Mouse (Mus musculus) heart, embryonic 16.5 days (tissue): ENCODE measurements around the gene Bmper. TPM values are rescaled to one million over a fixed set of nuclear protein-coding genes. Genes with fewer than 3 reads are reported as not detected.
A peak's percentile ranks its signal among the peaks of the same experiment; 100 is the strongest.

Source experiments
- ATAC-seq: fragments of 200-750 bp; cut with Nextera tagmentation; replicated peaks from 2 replicates; pipeline ENCODE4 v1.8.0; 2017; ENCODE audit warnings: moderate number of reproducible peaks; ENCODE audit not compliant: insufficient read depth, low FRiP score; ENCODE audit errors: extremely low read depth
- H3K27ac ChIP-seq: fragments of 300-500 bp; sonication (generic); 2 replicates; pipeline ENCODE4 v1.5.1; 2014; ENCODE audit warnings: mild to moderate bottlenecking, low read length, control low read depth, moderate library complexity
- H3K27me3 ChIP-seq: fragments of 300-500 bp; sonication (generic); 2 replicates; pipeline ENCODE4 v1.6.1; 2014; ENCODE audit warnings: low read length, mixed read lengths; ENCODE audit not compliant: control insufficient read depth, insufficient read depth
- H3K36me3 ChIP-seq: fragments of 300-500 bp; sonication (generic); 2 replicates; pipeline ENCODE4 v1.6.1; 2014; ENCODE audit not compliant: control insufficient read depth, insufficient read depth
- H3K4me1 ChIP-seq: fragments of 300-500 bp; sonication (generic); 2 replicates; pipeline ENCODE4 v1.6.1; 2014; ENCODE audit warnings: low read length, mixed read lengths; ENCODE audit not compliant: control insufficient read depth, insufficient read depth
- H3K4me2 ChIP-seq: fragments of 300-500 bp; sonication (generic); 2 replicates; pipeline ENCODE4 v1.6.1; 2014; ENCODE audit warnings: low read depth, mild to moderate bottlenecking, control low read depth, low read length
- H3K4me3 ChIP-seq: fragments of 300-500 bp; sonication (generic); 2 replicates; pipeline ENCODE4 v1.5.1; 2014; ENCODE audit warnings: mild to moderate bottlenecking, control low read depth, low read length
- H3K9ac ChIP-seq: fragments of 300-500 bp; sonication (generic); 2 replicates; pipeline ENCODE4 v1.6.1; 2014; ENCODE audit warnings: low read length, control low read depth
- H3K9me3 ChIP-seq: fragments of 300-500 bp; sonication (generic); replicated peaks from 2 replicates; pipeline ENCODE4 v1.6.1; 2016; ENCODE audit warnings: low read length; ENCODE audit not compliant: control insufficient read depth
- WGBS: fragments of 180-500 bp; shearing (Covaris S2); extraction: QIAGEN DNeasy Blood & Tissue Kit; methylation state at CpG from one replicate; pipeline ENCODE4 v1.1.7; 2014; 5-methylcytosine and 5-hydroxymethylcytosine counted together
- polyA plus RNA-seq: library from polyadenylated mRNA; unstranded; fragments of >200 nt; fragmentation: Nextera tagmentation; extraction: Ambion mirVana; gene quantifications from 2 replicates; pipeline ENCODE4 v1.2.1, GENCODE M21; 2015

The Bmper gene
- polyA plus RNA-seq, 1 experiment from 2014 or later = 6.0 TPM

DNA sequence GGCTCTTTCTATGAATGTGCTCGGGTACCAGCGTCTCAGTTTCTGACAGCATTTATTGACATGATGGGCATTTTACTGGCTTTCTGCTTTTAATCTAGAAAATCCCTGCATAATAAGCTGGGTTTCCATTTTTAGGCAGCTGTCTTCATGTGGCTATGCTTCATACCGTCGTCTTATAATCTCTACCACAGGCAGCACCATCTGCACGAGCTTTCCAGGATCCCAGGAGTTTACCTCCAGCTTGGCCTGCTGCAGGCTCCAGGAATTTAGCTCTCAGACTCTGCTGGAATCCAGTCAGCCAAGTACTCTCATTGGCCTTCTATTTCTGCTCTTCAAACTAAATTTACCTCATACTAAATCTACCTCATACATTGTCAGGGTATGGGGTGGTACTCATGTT is 219.3 kb downstream of the Bmper start:
- Histone ChIP-seq H3K4me1 (peaks cover 11% of the 10 kb centered on the region), H3K27ac (peak overlapping the region; percentile 17), H3K4me3 (no peak overlapping the region), H3K4me2 (no peak overlapping the region), H3K9me3 (no peaks in the 10 kb centered on the region), H3K36me3 (no peaks in the 10 kb centered on the region), H3K9ac (no peak overlapping the region), H3K27me3 (no peaks in the 10 kb centered on the region)
- WGBS = 41% methylated on average over 5 of the region's 5 CpGs
- ATAC-seq = 0 out of 2 replicates have a peak, but pooled peaks have one; percentile 28

DNA sequence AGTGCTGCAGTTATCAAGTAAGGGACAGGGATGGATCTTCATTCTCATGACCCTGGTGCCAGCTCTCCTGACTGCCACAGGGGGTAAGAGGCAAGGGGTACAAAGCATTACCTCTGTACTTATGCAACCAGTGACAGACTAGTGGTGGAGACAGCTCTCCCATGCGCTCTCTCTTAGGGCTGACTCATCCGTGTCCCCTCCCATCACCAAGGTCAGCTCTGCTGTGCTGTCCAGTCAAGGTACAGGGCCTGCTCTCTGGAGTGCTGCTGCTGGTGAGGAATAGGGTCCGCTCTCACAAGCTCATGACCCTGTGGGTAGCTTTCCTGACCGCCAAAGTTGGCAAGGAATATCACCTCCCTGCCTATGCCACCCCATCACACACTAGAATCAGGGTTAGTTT is 222.1 kb downstream of the Bmper start:
- H3K36me3 ChIP-seq = no peaks in the 10 kb centered on the region
- no peak overlapping the region for H3K4me2 ChIP-seq
- H3K27ac ChIP-seq = no peak overlapping the region
- peaks cover 11% of the 10 kb centered on the region for H3K4me1 ChIP-seq
- no peak for ATAC-seq
- 96% methylated on average over 4 of the region's 4 CpGs for WGBS
- H3K9me3 ChIP-seq = no peaks in the 10 kb centered on the region
- H3K27me3 ChIP-seq = no peaks in the 10 kb centered on the region
- H3K9ac ChIP-seq = no peak overlapping the region
- no peak overlapping the region for H3K4me3 ChIP-seq

DNA sequence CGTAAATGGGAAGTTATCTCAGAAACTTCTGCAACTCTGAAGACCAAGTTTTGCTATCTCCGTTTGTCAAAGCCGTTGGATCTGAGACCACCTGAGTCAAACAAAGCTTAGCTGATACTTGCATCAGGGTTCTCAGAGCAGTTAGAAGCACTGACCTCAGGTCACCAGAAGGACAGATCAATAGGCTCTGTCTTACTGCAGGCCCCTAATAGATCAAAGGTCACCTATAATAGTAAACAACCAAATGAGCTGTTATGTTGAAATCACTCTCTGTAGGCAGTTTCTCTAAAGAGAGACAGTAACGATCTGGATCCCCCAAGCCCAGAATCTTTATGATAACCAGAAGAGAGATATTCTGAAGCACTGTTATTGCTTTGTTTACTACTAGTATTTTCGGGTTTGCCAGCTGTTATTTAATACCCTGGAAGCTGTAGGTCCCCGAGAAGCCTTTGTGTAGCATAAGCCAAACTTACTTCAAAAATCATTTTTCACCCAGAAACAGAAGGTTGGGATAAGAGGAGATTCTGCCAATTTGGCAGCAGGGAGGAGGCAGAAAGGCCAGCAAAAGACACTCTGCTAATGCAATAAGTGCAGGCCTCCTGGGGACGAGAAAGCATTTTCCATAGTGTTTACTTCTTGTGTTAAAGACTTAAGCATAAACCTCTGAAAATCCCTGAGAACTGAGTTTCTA is 224.5 kb downstream of the Bmper start:
- WGBS = 66% methylated on average over 7 of the region's 7 CpGs
- Histone ChIP-seq H3K9ac (no peak overlapping the region), H3K4me1 (peaks cover 5% of the 10 kb centered on the region; the same call in 1 of the 2 replicates), H3K36me3 (no peaks in the 10 kb centered on the region), H3K4me3 (no peak overlapping the region), H3K27ac (no peak overlapping the region), H3K4me2 (no peak overlapping the region), H3K27me3 (no peaks in the 10 kb centered on the region), H3K9me3 (no peaks in the 10 kb centered on the region)
- no peak for ATAC-seq

DNA sequence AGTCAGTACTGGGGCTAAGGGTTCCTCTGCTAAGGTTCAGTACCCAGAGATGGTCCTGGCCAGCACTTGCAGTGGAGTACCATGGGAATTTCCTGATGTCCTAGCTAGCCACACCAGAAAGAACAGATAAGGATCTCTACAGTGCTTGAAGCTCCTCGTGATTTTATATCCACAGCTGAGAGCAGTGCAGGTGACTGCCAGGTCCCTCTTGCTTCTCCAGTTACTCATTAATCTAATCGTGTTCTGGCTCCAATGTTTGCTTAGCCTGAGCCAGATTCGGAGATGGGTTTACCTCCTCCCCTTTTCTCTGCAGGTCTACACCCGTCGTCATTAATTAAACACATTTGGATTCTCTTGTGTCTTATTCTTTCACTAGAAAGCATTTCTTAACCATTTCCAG is 230.4 kb downstream of the Bmper start:
- Histone ChIP-seq H3K4me2 (no peak overlapping the region), H3K4me3 (no peak overlapping the region), H3K27me3 (no peaks in the 10 kb centered on the region), H3K27ac (no peak overlapping the region), H3K9ac (no peak overlapping the region), H3K9me3 (no peaks in the 10 kb centered on the region), H3K36me3 (no peaks in the 10 kb centered on the region), H3K4me1 (no peaks in the 10 kb centered on the region)
- 45% methylated on average over 5 of the region's 5 CpGs for WGBS
- no peak for ATAC-seq

DNA sequence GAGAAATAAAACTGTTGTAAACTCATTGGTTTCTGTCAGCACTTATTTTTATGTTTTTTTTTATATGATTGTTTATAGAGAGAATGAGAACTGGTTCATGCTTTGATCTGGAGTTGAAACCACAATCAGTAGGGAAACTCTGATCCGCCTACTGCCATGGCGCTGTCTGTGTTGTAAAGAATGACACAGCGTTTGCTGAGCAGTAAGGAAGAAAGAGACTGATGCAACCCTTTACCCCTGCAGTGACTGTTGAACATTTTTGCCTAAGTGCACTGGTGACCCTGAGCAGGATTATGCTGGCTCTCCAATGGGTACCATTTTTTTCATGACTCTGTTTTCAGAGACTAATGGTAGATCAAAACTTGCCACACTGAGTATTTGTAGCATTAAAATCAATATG is 234.3 kb downstream of the Bmper start:
- Histone ChIP-seq H3K4me1 (no peaks in the 10 kb centered on the region), H3K9me3 (no peaks in the 10 kb centered on the region), H3K27me3 (no peaks in the 10 kb centered on the region), H3K4me3 (no peak overlapping the region), H3K27ac (no peak overlapping the region), H3K4me2 (no peak overlapping the region), H3K9ac (no peak overlapping the region), H3K36me3 (no peaks in the 10 kb centered on the region)
- ATAC-seq = no peak
- WGBS = 79% methylated on average over 3 of the region's 3 CpGs

DNA sequence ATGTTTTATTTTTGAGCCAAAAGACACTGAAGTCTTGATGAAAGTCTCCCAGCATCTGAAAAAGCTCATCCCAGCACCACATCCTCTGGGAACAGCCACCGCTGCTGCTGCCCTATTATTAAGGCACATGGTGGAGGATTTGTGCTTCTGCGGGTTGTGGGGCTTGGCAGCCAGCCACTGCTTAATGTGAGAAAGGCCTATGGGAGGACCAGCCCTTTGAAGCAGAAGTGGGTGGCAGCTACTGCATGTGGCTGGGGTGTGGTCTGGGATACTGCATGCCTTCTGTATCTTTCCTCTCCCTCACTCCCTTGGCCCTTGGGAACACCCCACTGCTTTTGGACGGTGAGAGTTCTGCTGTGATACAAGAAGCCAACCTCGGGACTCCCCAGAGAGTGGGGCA is 237.8 kb downstream of the Bmper start:
- WGBS = 27% methylated on average over 4 of the region's 4 CpGs
- Histone ChIP-seq H3K27me3 (no peaks in the 10 kb centered on the region), H3K9me3 (no peaks in the 10 kb centered on the region), H3K4me2 (no peak overlapping the region), H3K4me3 (no peak overlapping the region), H3K9ac (no peak overlapping the region), H3K27ac (no peak overlapping the region), H3K4me1 (peaks cover 3% of the 10 kb centered on the region; the same call in 1 of the 2 replicates), H3K36me3 (no peaks in the 10 kb centered on the region)
- peak; percentile 65 for ATAC-seq

DNA sequence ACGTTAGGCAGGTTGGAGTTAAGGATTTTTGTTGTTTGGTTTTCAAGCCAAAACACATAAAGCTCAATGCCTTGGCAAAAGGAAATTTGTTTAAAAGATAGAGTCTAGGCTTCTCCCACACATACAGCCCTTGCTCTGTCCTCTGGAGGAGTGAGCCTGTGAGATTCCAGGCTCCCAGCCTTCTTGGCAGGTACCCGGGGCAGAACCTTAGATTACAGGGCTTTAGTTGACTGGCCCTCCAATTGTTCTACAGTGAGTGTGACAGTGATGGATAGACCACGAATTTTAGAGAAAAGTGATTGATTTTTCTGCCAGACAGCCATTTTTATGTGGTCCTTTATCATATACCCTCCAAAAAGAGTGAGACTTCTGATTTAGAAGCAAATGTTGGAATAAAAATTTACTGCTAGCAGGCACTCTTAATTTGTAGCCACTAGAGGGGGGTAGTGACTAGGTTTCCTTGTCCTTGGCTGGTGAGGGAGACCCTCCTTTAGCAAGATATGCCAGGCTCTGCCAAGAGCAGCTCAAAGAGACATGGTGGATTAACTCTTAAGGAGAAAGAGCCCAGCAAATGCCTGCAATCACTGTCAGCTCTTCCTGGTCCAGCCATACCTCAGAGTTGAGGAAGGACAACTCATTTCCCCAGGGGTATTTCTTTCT is 240.2 kb downstream of the Bmper start:
- Histone ChIP-seq H3K4me2 (no peak overlapping the region), H3K9ac (no peak overlapping the region), H3K4me1 (peaks cover 3% of the 10 kb centered on the region; the same call in 1 of the 2 replicates), H3K27me3 (no peaks in the 10 kb centered on the region), H3K27ac (no peak overlapping the region), H3K9me3 (no peaks in the 10 kb centered on the region), H3K36me3 (no peaks in the 10 kb centered on the region), H3K4me3 (no peak overlapping the region)
- ATAC-seq = no peak; the same call in 1 of the 2 replicates
- 39% methylated on average over 3 of the region's 3 CpGs for WGBS

DNA sequence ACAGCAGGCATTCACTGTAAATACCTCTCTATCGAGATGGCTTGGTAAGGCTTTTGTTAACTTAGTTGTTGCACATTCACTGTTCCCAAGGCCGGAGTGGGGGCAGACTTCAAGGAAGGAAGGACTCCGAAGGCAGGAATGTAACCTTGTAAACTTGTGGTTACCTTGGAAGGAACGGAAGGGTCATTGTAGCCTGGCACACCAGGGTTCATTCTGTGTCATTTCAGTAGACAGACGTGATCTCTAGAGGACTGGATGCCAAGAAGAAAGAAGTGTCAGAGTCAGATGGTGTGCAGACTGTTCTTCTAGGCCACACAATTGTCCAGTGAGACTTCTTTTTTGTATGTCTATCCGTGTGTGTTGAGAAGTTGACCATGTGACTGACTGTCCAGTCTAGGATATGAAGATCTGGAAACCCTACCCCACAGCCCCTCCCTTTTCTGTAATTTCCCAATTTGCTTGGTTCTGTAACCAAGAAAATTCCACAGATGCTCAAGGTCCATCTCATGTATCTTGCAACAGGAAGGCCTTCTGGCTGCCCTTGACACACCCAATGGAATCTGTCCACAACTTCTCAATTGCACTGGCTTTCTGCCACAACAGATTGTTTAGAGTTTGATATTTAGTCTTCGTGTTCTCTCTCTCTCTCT is 242.2 kb downstream of the Bmper start:
- Histone ChIP-seq H3K27me3 (no peaks in the 10 kb centered on the region), H3K9me3 (no peaks in the 10 kb centered on the region), H3K27ac (no peak overlapping the region), H3K4me1 (peaks cover 3% of the 10 kb centered on the region; the same call in 1 of the 2 replicates), H3K36me3 (no peaks in the 10 kb centered on the region), H3K4me2 (no peak overlapping the region), H3K9ac (no peak overlapping the region), H3K4me3 (no peak overlapping the region)
- WGBS = 67% methylated on average over 7 of the region's 7 CpGs
- ATAC-seq = no peak

DNA sequence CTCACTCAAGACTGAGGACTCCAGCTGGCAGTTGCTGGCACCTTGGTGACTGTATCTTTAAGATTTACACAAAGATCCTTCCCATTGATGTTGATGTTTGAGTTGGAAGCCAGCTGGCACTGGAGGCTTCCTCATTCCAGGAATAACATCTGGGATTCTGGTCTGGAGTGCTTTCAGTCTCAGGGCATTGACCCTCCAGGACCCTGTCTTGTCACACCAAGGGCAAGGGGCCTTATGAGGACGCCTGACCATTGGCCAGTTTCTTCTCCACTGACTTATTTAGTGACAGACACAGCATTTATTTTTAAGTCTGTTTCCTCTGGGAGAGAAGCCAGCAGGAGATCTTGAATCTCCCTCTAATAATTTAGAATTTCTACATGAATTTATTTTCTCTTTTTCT is 247.0 kb downstream of the Bmper start:
- Histone ChIP-seq H3K4me1 (no peaks in the 10 kb centered on the region), H3K4me3 (no peak overlapping the region), H3K27ac (no peak overlapping the region), H3K9ac (no peak overlapping the region), H3K27me3 (no peaks in the 10 kb centered on the region), H3K9me3 (no peaks in the 10 kb centered on the region), H3K36me3 (no peaks in the 10 kb centered on the region), H3K4me2 (no peak overlapping the region)
- no peak for ATAC-seq
- WGBS = 39% methylated on average over 1 of the region's 1 CpGs
